Mouse (Mus musculus): Measurements from ENCODE around the gene Slc25a4. TPM values are rescaled to one million over a fixed set of nuclear protein-coding genes. Genes with fewer than 3 reads are reported as not detected.
A peak's percentile ranks its signal among the peaks of the same experiment; 100 is the strongest.

Gene Slc25a4
- polyA plus RNA-seq, 1 experiment = 541 TPM

GRCm38 (mm10) chr8:46226622-46227021, 15.5 kb upstream of the Slc25a4 start:
- TF ChIP-seq POLR2A (IDR thresholded peaks at IDR 0.05; ENCODE audit: borderline replicate concordance, extremely low read depth, insufficient read depth, insufficient read length, poor library complexity, severe bottlenecking) (no peak), CTCF (IDR thresholded peaks at IDR 0.05; ENCODE audit: borderline replicate concordance, extremely low read depth, insufficient read depth, insufficient read length) (no peak)
- DNase-seq (ENCODE audit: low read depth) = no peak

DNA sequence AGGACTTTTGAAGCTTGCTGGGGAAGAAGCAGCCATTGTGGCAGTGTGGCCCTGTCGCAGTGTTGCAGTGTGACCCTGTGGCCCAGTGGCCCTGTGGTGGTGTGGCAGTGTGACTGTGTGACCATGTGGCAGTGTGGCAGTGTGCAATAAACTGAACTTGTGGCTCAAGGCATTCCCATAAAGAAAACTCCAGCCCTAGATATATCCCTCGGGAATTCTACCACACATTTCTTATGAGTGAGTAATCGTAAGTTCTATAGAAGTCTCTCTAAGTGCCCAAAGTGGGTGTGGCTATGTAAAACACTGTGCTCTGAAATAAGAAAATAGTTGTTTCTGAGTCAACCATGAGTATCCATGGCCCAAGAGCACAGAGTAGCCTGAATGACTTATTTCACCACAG, 14.4 kb upstream of the Slc25a4 start:
- DNase-seq (ENCODE audit: low read depth) = no peak
- TF ChIP-seq CTCF (IDR thresholded peaks at IDR 0.05; ENCODE audit: borderline replicate concordance, extremely low read depth, insufficient read depth, insufficient read length) (no peak), POLR2A (IDR thresholded peaks at IDR 0.05; ENCODE audit: borderline replicate concordance, extremely low read depth, insufficient read depth, insufficient read length, poor library complexity, severe bottlenecking) (no peak)

DNA sequence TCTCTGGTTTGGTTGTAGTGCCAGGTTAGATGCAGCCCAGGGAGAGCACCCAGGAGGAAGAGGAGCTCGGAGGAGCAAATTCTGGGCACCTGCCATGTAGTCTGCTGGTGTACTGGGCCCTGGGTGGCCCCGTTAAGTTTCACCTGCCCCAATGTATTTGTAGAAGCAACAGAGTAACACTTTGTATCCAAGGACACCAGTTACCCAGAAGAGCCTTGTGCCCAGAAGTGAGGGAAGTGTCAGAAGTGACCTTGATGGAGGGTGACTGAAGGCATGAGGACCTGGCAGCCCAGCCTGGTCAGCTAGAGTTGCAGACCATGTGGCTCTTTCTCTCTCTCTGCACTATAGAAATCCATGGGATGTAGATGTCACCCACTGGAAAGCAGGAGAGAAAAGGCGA, 9.5 kb upstream of the Slc25a4 start:
- no peak for DNase-seq (ENCODE audit: low read depth)
- TF ChIP-seq CTCF (IDR thresholded peaks at IDR 0.05; ENCODE audit: borderline replicate concordance, extremely low read depth, insufficient read depth, insufficient read length) = no peak
- TF ChIP-seq POLR2A (IDR thresholded peaks at IDR 0.05; ENCODE audit: borderline replicate concordance, extremely low read depth, insufficient read depth, insufficient read length, poor library complexity, severe bottlenecking) = no peak

- TF ChIP-seq POLR2A (IDR thresholded peaks at IDR 0.05; ENCODE audit: borderline replicate concordance, extremely low read depth, insufficient read depth, insufficient read length, poor library complexity, severe bottlenecking) (peak; percentile 32; the same call in 1 of the 2 replicates), CTCF (IDR thresholded peaks at IDR 0.05; ENCODE audit: borderline replicate concordance, extremely low read depth, insufficient read depth, insufficient read length) (no peak)
- peak; percentile 91 for DNase-seq (ENCODE audit: low read depth)
These were observed 5.8 kb upstream of the Slc25a4 start for GRCm38 (mm10) chr8:46216838-46217237.

- no peak for TF ChIP-seq CTCF (IDR thresholded peaks at IDR 0.05; ENCODE audit: borderline replicate concordance, extremely low read depth, insufficient read depth, insufficient read length)
- TF ChIP-seq POLR2A (IDR thresholded peaks at IDR 0.05; ENCODE audit: borderline replicate concordance, extremely low read depth, insufficient read depth, insufficient read length, poor library complexity, severe bottlenecking) = no peak
- DNase-seq (ENCODE audit: low read depth) = no peak
These were observed 2.9 kb upstream of the Slc25a4 start for GRCm38 (mm10) chr8:46213971-46214480.

DNA sequence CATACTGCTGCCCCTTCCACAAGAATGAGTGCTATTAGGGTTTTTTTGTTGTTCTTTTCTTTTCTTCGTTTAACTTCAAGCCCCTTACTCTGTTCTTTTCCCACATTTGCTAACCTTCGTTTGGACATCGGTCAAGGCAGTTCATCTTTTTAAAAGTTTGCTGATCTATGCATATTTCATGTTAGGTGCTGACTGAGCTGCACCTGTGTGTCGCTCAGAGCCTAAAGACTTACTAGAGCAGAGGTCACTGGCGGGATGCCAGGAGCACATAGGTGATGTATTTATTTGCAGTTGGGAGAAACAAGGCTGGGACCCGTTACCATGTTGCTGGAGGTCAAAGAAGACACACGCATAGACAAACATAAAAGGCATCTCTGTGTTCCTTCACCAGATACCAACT, 1.1 kb upstream of the Slc25a4 start:
- TF ChIP-seq CTCF (IDR thresholded peaks at IDR 0.05; ENCODE audit: borderline replicate concordance, extremely low read depth, insufficient read depth, insufficient read length) = no peak
- no peak for TF ChIP-seq POLR2A (IDR thresholded peaks at IDR 0.05; ENCODE audit: borderline replicate concordance, extremely low read depth, insufficient read depth, insufficient read length, poor library complexity, severe bottlenecking)
- DNase-seq (ENCODE audit: low read depth) = peak; percentile 11

- DNase-seq (ENCODE audit: low read depth) = peak; percentile 60
- TF ChIP-seq POLR2A (IDR thresholded peaks at IDR 0.05; ENCODE audit: borderline replicate concordance, extremely low read depth, insufficient read depth, insufficient read length, poor library complexity, severe bottlenecking) (no peak), CTCF (IDR thresholded peaks at IDR 0.05; ENCODE audit: borderline replicate concordance, extremely low read depth, insufficient read depth, insufficient read length) (no peak)
These were observed 557 bp upstream of the Slc25a4 start for GRCm38 (mm10) chr8:46211611-46212071.

DNA sequence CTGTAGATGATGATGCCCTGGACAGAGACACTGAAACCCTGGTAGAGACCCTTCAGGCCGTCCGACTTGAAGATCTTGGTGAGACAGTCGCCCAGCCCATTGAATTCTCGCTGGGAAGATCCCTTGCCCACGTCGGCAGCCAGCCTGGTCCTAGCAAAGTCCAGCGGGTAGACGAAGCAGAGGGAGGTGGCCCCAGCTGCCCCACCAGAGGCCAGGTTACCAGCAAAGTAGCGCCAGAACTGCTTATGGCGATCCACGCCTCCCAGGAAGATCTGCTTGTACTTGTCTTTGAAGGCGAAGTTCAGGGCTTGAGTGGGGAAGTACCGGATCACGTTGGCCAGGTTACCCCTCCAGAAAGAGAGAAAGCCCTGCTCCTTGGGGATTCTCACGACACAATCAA, 2.0 kb downstream of the Slc25a4 start:
- peak; percentile 16 for DNase-seq (ENCODE audit: low read depth)
- TF ChIP-seq POLR2A (IDR thresholded peaks at IDR 0.05; ENCODE audit: borderline replicate concordance, extremely low read depth, insufficient read depth, insufficient read length, poor library complexity, severe bottlenecking) = no peak
- TF ChIP-seq CTCF (IDR thresholded peaks at IDR 0.05; ENCODE audit: borderline replicate concordance, extremely low read depth, insufficient read depth, insufficient read length) = no peak

GRCm38 (mm10) chr8:46208354-46208753, 2.7 kb downstream of the Slc25a4 start:
- TF ChIP-seq CTCF (IDR thresholded peaks at IDR 0.05; ENCODE audit: borderline replicate concordance, extremely low read depth, insufficient read depth, insufficient read length) (no peak), POLR2A (IDR thresholded peaks at IDR 0.05; ENCODE audit: borderline replicate concordance, extremely low read depth, insufficient read depth, insufficient read length, poor library complexity, severe bottlenecking) (no peak)
- peak; percentile 45 for DNase-seq (ENCODE audit: low read depth)

- TF ChIP-seq POLR2A (IDR thresholded peaks at IDR 0.05; ENCODE audit: borderline replicate concordance, extremely low read depth, insufficient read depth, insufficient read length, poor library complexity, severe bottlenecking) (no peak), CTCF (IDR thresholded peaks at IDR 0.05; ENCODE audit: borderline replicate concordance, extremely low read depth, insufficient read depth, insufficient read length) (no peak)
- DNase-seq (ENCODE audit: low read depth) = no peak
These were observed 5.0 kb downstream of the Slc25a4 start for GRCm38 (mm10) chr8:46206107-46206506.

DNA sequence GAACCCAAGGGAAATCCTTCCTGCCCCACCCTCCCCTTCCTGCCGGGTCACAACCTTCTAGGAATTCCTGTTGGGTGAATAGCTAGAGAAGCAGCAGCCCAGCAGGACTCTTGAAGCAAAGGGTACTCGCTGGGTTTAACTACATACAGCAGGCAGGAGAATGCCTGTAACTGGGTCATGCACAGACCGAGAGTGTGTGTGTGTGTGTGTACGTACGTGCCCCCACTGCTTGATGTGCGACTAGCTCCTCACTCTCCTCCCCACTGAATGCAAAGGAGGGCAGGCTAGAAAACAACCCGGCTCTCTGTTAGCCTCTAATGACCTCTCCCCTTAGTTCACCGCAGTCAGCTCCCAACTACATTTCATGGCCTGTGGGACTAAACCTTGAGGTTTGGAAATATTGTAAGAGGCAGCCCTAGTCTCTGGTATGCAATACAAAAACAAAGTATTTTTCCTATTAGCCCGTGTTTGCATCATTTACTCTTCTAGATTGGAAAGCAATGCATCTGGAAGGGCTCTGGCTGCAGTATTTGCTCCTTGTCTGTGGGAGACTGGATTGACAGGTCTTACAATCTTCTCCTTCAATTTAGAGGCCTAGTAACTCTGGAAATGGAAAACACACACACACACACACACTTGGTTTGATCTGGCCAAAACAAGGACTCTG, 6.0 kb downstream of the Slc25a4 start:
- TF ChIP-seq POLR2A (IDR thresholded peaks at IDR 0.05; ENCODE audit: borderline replicate concordance, extremely low read depth, insufficient read depth, insufficient read length, poor library complexity, severe bottlenecking) (no peak), CTCF (IDR thresholded peaks at IDR 0.05; ENCODE audit: borderline replicate concordance, extremely low read depth, insufficient read depth, insufficient read length) (no peak)

GRCm38 (mm10) chr8:46204301-46204700, 6.8 kb downstream of the Slc25a4 start:
- TF ChIP-seq POLR2A (IDR thresholded peaks at IDR 0.05; ENCODE audit: borderline replicate concordance, extremely low read depth, insufficient read depth, insufficient read length, poor library complexity, severe bottlenecking) (no peak), CTCF (IDR thresholded peaks at IDR 0.05; ENCODE audit: borderline replicate concordance, extremely low read depth, insufficient read depth, insufficient read length) (no peak)
- DNase-seq (ENCODE audit: low read depth) = no peak

More for the DNA sequence above, 6.0 kb downstream of the Slc25a4 start:
- no peak for DNase-seq (ENCODE audit: low read depth)
